Mouse (Mus musculus): ENCODE data around the gene Plekhg2.

- TF ChIP-seq POLR2A (IDR thresholded peaks at IDR 0.05; ENCODE audit: insufficient read depth, low read depth, low read length), result no peak
- TF ChIP-seq EP300 (IDR thresholded peaks at IDR 0.05; ENCODE audit: insufficient read depth, low read depth, low read length), result no peak
- TF ChIP-seq CTCF (IDR thresholded peaks at IDR 0.05), result no peak
Observed at GRCm38 (mm10) chr7:28380237-28381016, 8.0 kb upstream of the Plekhg2 start, which contains the start of gene Zfp36.
